Mouse (Mus musculus): ENCODE measurements around the gene Zranb1.

The Zranb1 gene

DNA sequence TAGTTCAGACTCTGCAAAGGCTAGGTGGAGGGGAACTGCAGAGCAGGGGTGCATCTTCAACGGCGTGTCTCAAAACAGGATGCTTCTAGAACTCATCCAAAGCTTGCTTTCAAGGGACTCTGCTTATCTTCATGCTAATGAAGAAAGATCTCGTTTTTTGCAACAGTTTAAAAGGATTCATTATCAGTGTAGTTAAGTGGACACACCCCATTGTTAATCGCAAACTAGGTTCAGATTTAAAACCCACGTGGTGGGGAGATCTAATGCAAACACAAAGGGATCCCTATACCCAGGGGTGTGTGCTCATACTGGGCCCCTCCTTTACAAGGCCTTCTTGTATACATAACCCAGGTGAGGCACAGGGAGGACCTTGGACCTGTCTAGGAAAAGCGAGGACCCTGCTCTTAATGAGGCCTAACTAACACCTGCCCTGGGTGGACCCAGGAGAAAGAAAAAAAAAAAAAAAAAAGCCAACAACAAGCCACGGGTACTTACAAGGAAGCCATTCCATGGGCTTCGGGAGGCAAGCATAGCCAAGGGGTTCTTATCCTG, 98.6 kb downstream of the Zranb1 start:
- in situ Hi-C loops (cut with MboI, MseI), result loop anchor here (10.0 to 25.0 kb wide), 3 partner anchors 445 to 605 kb away; partner anchors contain the start of genes Edrf1 (in 1 of the 2) and Tex36 (in 1 of the 2)

DNA sequence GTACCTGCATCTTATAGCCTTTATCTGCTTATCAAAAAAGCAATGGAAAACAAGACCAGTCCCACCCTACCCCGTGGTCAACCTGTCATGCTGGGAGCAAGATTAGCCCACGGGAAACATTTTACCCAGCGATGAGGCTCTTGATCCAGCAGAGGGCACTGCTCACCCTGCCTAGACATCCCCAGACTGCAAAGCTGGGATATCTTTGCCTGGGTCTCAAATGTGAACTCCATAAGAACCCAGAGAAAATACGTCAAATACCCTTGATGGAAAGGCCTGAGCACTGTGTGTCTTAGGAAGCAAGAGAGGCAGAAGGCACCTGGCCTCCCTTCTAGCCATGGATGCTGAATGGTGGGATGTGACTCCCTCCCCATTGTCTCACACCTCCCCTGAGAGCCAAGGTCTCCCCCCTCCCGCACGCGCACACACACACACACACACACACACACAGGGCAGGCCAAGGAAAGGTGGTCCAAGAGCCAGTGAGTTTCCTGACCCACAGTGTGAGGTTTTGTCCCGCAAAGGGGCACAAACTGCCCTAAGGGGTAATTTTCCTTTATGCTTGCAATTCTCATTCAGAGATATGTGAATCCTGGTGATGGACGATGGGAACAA, 101.8 kb downstream of the Zranb1 start:
- in situ Hi-C loops (cut with MboI, MseI), result loop anchor here (10.0 to 25.0 kb wide), 3 partner anchors 442 to 602 kb away; partner anchors contain the start of genes Edrf1 (in 1 of the 2) and Tex36 (in 1 of the 2)

DNA sequence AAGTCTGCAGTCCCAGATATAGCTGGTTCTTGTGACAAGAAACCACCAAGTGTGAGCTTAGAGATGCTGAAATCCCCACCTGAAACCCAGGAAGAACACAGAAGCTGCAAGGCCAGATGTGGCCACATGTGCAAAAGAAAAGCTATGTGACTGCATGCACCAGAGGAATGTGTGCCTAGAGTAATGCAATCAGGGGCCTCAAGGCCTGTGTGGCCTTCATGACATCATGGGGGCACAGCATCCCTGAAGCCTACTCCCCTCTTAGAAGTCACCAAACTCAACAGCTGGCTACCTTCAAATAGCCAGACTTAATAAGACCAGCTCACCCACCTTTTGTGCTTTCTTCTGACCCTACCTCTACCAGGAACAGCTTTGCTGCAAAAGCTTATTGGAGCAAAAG, 105.0 kb downstream of the Zranb1 start:
- in situ Hi-C loops (cut with MboI, MseI), result loop anchor here (10.0 to 25.0 kb wide), 3 partner anchors 439 to 599 kb away; partner anchors contain the start of genes Edrf1 (in 1 of the 2) and Tex36 (in 1 of the 2)
